Mouse (Mus musculus) thymus, postnatal 10 days (tissue): ENCODE measurements around the gene Gm28048.

Experiments
- DNase-seq, 2 experiments: peaks; one replicate each; pipeline ENCODE4 v3.0.0; 2021; ENCODE audit warnings: low spot score in 2 of 2

The Gm28048 gene

DNA sequence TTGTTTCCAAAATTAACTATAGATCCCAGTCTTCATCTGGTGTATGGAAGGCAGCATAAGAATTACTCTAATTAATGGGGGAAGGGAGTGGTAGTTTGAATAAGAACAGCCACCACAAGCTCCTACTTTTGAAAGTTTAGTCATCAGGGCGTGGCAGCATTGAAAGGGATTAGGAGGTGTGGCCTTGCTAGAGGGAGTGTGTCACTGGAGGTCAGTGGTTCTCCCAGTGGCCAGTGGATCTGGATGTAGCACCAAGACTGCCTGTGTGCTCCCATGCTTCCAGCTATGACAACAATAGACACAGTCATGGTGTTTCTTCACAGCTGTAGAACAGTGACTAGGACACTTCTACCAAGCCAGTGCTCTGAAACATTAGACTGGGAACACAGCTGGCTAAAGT is 32.8 kb downstream of the Gm28048 start:
- no peak for DNase-seq

DNA sequence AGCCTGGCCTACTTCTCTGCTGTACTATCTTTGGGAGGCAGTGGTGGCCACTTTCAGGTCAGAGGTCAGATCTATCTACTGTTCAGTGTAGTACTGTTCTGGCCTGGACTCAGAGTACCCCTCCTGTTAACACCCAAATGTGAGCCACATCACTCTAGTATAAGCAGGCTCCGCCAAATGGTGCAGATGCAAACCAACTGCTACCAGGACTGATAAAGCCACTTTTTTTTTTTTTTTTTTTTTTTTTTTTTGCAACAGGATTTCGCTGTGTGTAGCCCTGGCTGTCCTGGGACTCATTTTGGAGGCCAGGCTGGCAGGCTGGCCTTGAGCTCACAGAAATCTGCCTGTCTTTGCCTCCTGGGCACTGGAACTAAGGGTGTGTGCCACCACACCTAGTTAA is 42.9 kb downstream of the Gm28048 start:
- no peak for DNase-seq

DNA sequence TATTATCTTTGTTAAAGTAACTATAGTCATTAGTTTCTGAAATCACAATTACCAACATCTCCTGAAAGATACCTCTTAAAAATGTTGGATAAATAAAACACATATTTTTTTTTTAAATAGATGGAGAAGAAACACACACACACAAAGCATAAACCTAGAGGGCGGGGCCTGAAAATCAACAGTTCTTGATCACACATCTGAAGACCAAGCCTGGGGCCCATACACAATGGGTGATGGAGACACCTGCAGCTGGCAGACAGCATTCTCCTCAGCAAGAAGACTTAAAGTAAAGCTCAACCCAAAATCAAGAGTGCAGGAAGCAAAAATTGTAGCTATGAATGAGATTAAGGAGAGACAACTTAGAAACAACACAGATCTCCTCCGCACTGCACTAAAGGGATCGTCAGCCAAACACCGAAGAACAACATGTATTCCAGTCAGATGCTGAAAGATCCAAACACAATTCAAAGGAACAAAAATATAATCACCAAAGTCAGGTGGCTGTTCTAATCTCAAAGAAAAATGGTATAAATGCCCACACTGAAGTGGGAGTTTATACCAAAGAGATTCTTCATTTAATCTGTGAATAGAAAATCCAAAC is 44.1 kb downstream of the Gm28048 start:
- DNase-seq: peak; percentile 65 to 70

DNA sequence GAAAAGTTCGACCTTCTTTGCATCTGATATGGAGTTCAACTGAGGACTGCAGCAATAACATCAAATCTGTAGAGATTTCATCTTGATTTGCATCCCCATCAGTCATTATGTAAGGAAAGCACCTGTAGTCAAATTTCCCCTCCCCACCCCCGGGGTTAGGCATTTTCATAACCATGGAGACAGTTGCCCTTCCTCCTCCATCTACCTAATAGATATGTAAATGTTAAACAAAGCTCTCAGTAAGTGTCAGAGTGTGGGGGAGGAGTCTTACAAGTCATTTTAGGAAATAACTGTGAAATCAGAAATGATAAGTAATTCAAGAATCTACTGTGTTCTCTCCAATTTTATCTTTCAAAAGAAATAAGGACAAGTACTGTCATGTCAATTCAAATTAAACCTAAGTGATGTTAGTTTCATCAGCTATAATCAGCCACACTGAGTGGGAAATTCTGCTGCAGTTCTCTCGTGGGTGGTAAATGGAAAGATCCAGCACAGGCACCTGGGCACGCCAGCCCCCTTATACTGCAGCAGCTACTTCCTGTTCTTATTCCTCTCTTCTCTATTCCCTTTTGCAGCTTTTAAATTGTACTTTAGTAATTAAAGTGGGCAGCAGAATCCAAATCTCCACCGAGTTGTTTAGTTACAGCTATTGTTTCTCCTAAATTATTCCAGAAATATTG is 45.3 kb downstream of the Gm28048 start:
- DNase-seq: peak in 1 of 2 experiments; percentile 31

DNA sequence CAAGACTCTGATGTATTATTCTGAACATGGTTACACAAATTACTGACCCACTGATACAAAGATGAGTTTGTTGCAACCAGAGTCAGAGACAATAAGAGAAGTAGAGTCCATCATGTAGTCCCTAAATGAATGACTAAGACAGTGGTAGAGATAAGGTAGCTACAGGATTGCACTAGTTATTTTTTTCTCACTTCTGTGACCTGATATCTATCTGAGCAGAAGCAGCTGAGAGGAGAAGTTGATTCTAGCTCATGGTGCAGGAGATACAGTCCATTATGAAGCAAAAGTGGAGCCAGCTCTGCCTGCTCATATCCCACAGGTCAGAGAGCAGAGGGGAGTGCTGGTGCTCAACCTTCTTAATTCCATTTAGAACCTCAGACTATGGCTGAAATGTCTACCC is 49.7 kb downstream of the Gm28048 start:
- DNase-seq: no peak

DNA sequence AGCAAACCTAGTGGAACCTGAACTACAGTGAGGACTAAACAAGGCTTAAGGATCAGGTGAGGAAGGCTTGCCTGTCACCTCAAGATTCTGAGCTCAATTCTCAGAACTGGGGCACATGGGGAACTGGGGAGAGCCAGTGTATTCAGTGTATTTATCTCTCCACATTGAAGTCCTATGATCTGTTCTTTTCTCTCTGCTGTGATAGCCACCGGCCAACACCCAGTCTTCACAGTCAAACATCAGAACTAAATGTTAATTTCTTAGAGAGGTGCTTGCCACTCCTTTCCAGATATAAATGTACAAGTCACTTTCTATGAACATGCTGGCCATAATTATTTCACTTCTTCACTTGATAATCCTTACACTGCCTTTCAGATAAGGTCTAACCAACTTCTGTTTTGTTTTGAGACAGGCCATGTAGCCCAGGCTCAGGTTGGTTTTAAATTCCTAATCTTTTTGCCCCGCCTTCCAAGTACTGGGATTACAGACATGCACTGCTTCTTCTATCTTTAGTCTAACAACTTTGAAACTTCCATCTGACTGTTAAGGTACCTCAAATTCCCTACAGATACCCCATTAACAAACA is 50.5 kb downstream of the Gm28048 start:
- DNase-seq: no peak

DNA sequence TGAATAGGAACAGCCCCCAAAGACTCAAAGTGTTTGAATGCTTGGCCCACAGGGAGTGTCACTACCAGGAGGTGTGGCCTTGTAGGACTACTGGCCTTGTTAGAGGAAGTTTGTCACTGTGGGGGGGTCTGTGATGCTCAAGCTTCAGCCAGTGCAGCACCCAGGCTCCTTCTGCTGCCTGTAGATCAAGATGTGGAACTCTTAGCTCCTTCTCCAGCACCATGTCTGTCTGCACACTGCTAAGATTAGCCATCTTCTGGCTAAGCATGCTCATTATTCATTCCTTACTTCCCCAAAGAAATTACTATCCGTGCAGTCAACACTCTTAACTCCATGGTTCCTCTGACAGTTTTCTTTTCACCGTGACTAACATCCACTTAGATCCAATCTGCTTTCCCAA is 51.8 kb downstream of the Gm28048 start:
- no peak for DNase-seq

DNA sequence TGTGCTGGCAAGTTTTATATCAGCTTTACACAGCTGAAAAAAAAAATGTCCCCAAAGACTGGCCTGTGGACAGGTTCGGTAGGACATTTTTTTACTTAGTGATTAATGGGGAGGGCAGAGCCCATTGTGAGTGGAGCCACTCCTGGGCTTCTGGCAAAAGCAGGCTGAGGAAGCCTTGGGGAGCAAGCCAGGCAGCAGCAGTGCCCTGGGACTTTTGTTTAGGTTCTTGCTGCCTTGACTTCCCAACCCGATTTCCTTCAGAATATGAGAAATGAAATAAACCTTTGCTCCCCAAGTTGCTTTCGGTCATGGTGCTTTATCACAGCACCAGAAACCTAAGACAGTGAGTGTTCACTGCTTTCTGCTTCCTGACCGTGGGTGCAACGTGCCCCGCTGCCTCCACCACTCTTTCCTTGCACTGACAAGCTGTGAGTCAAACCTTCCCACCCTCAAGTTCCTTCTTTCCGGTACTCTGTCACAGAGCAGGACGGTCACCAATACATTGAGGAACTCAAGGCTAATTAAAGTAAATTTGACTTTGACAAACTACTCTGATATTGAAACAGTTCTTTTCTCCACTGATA is 53.2 kb downstream of the Gm28048 start:
- DNase-seq: peak in 1 of 2 experiments; percentile 19

DNA sequence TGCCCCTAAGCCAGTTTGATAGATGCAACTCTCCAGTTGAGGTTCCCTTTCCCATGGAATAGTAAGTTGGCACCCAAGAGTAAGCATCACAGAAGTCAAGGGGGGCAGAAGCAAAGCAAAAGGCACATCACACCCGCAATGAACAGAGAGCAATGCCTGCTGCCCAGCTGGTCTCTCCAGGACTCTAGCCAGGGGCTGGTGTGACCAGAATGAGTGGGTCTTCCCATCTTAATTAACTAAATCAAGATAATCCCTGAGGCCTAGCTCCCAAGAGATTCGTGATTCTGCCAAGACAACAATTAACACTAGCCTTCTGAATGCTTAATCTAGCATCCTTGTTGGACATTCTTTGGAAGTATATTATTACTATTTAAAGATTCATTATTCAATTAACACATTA is 58.3 kb downstream of the Gm28048 start:
- no peak for DNase-seq

DNA sequence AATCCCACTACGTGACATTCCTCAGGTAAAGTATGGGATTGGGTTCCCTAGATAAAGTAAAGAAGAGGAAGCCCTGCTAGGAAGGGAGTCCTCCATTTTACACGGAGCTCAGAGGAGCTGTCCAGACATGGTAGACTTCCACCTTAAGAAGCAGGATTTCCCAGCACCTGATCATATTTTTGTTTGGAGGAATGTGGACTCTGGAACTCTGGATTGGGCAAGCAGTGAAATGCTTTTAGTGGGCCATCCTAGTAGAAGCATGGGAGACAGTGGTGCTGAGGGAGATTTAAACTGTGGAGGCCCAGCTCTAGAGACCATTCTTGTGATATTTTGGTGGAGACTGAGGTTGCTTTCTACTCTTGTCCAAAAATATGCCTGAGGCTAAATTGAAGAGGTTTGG is 59.3 kb downstream of the Gm28048 start:
- DNase-seq: no peak

DNA sequence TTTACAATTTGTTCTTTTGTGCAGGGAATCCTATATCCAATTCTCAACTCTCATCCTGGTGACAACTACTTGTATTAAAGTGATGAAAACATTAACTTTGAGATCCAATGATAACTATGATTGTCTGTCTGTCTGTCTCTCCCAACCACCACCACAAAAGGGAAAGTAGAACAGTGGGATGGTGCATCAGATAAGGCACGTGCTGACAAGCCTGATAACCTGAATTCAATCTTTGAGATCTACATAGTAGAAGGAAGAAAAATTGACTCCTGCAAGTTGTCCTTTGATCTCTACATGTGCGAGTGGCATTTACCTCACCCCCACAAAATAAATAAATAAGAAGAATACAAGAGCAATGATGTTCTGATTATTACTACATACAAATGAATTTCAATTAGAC is 62.6 kb downstream of the Gm28048 start:
- DNase-seq: no peak

DNA sequence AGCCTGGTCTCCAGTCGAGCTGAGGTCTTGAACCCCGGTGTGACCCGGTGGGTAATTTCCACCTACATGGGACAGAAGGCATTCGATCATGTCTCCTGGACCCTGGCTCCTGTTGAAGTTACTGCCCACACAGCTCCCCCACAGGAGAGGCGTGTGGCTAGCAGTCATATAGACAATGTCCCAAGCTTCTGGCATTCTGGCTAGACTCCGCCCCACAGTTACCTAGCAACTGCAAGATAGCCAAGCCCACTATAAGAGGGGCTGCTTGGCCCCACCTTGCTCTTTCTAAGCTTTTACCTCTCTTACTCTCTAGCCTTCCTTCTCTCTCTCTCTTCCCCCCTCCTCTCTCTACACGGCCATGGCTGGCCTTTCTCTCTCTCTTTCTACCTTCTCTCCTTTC is 64.1 kb downstream of the Gm28048 start:
- DNase-seq: no peak

DNA sequence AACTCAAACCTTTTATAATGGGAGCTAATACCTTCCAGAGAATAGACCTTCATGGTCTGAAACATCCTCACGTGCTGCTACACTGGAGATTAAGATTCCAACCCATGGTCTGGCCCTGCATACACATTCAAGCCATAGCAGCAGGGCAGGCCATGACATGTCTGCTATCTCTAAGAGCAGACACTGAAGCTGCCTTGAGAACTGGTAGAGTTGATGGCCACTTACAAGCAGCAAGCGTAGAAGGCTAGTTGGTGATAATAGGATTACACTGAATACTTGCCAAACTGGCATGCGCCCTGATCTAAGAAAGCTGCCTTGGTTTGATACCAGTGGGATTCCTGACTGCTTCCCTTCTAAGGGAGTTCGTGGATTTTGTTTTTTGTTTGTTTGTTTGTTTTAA is 68.1 kb downstream of the Gm28048 start:
- no peak for DNase-seq

DNA sequence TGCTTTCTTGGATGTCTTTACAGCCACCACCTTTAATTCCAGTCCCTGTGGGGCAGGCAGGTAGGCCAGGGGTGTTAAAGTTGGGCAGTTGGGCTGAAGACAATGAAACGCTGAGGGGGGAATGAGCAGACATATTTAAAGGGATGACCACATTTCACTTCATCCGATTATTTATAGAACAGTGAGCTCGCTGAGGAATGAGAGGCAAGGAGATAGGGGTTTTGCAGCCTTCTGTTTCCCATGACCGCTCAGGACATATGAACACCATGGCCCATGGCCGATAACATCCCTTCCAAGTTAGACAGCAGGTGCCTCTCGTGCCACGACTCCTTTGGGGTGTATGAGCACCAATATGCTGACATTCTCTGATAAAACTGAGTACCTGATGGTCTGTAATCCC is 70.1 kb downstream of the Gm28048 start:
- DNase-seq: no peak

DNA sequence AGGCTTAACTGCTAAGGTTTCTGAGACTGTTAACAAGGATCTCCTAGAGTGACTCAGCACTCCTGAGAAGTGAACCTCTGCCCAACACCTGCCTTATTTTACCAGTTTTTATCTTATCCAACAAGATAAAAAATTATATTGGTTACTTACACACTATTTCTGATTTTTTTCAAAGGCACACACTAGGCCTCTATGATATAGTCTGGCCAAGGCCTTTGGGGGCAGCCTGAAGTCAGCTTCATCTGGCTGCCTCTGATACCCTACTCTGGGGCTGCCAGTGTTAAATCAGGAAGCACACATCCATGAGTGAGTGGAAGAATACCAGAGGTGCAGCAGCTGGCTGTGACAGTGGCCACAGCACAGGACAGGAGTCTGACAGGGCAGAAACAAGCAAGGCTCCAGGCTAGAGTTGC is 75.4 kb downstream of the Gm28048 start:
- no peak for DNase-seq

DNA sequence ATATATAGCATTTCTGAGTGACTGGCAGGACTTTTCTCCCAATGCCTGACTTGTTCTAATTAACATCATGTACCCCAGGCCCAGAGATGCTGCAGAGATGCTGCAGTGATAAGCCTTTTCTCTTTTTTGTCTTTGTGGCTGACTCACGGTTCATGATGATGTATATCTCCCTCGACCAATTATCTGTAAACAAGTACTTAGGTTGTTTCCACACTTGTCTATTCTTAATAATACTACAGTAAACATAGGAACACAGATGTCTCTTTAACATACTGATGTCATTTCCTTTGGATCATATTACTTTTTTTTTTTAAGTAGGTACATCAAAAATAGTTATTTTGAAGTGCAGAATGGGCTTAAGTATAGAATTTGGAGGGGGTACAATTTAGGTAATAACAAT is 79.0 kb downstream of the Gm28048 start:
- no peak for DNase-seq

DNA sequence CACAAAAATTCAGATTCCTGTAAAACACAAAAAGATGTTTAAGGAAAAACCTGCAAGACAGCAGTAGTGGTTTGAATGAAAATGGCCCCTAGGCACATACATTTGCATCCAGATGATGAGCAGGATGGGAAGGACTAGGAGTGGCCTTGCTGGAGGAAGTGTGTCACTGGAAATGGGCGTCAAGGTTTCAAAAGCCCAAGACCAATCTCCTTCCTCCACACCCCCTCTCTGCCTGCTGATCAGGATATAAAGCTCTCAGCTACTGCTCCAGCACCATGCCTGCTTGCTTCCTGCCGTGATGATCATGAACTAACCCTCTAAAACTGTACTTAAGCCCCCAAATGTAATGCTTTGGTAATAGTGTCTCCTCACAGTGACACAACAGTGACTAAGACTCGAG is 81.8 kb downstream of the Gm28048 start:
- no peak for DNase-seq

DNA sequence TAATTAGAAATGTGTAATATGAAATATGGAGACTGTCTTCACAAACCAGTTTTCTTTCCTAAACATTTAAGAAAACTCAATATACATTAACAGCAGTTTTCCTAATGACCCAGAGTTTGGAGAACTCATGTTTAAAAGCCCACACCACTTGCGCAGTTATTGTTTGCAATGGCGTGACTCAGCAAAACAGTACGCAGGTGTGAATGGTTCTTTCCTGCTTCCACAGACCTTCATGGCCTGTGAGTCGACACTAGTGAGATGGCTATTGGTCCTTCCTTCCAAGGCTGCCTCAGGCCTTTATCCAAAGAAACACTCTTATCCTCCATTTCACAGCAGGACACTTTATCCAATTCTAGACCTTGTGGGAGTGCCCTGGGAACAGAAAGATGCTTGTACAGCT is 84.2 kb downstream of the Gm28048 start:
- no peak for DNase-seq

DNA sequence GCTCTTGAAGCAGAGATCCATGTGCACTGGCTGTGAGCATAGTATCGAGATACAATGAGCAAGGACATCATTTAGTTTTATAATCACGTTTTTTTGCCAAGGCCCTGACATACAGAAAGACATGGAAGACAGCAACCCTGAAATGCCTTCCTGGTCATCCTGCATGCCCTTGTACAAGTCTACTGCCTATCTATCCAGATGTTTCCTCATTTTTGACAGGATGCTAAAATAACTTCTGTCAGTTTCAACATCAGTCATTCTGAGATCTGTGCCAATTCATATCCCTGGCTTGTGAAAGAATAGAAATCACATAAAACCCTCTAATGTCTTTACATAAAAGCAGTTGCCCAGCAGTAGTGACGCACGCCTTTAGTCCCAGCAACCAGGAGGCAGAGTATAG is 84.8 kb downstream of the Gm28048 start:
- DNase-seq: no peak

DNA sequence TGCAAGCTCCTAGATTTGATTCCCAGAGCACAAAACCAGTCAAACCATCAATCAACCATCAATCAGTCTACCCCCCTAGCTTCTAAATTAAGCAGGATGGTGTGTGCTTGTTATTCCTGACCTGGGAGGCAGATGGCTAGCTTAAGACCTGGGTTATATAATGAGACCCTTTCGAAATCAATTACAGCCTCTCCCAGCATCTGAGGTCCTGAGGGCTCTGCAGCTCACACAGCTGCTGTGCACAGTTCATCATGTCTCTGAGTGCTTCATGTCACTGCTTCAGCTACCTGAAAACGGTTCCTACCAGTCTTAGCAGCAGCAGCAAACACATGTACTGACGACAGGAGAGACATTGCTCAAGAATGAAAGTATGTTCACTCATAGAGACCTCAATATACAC is 88.8 kb downstream of the Gm28048 start:
- DNase-seq: no peak

DNA sequence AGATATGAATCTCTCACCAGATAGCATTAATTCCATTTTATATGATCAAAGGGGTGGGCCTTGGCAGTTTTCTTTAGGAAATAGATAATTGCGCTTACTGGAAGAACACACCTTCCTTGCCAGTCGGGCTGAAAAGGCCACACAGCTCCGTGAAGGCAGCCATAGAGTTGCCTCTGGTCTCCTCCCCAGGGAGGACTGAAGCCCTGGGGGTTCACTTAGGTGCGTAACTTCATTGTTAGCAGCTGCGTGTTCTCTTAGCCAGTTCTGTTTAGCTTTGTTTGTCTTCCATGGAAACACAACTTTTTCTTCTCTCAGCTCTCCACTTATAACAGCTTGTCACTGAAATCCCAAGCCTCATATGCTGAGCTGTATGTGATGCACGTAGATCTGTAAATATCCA is 89.4 kb downstream of the Gm28048 start:
- no peak for DNase-seq

DNA sequence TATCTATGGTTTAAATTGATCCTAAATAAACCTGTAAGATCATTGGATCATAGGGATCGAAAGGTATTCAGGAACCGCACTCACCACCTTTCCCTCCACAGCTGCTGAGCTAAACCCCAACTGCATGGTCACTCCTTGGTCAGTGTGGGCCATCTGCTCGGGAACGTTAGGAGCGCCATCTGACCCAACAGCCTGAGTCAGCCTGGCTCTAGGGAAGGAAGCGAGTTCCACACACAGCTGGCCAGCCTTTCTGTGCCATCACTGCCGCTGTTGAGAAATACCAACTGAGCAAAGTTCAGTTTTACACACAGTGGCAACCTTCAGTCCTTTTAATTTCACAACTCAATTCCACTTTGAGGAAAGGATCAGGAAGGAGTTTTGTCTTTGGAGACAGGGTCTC is 90.0 kb downstream of the Gm28048 start:
- DNase-seq: no peak

DNA sequence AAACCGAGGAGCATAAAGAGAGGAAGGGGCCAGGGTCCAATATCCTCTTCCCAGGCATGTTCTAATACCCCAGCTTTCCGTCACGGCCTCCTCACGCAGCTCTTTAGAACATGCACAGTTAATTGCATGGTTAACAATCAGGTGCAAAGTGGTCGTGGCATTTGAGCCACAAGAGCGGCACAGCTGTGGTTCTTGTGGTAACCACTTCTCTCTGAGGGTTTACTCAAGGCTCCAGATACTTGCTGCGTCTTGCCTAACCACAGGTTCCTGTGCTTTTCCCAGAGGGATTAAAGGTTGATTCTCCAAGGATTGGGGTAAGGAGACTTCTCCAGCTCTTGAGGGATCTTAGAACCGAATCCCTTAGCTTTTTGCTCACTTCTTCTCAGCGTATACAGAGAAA is 90.6 kb downstream of the Gm28048 start:
- no peak for DNase-seq
